Mouse (Mus musculus) embryonic facial prominence, embryonic 11.5 days (tissue): ENCODE data around the gene Ikzf1. TPM values are rescaled to one million over a fixed set of nuclear protein-coding genes. Genes with fewer than 3 reads are reported as not detected.

Experiments
- polyA plus RNA-seq: library from polyadenylated mRNA; unstranded; fragments of >200 nt; fragmentation: Nextera tagmentation; extraction: Ambion mirVana; gene quantifications from 2 replicates; pipeline ENCODE4 v1.2.1, GENCODE M21; 2014

Gene Ikzf1
- polyA plus RNA-seq, 1 experiment from 2014 or later, result 3.4 TPM

Other genes starting within 250 kb of the Ikzf1 start
- 2.0 and 3.1 TPM in 2 replicates for gene Spata48, start 222.9 kb upstream of the Ikzf1 start, polyA plus RNA-seq
- gene Zpbp, start 222.6 kb upstream of the Ikzf1 start, polyA plus RNA-seq, result 0.60 and 0.79 TPM in 2 replicates
- gene 4930512M02Rik, start 57.2 kb upstream of the Ikzf1 start, polyA plus RNA-seq, result not detected in 2 replicates
- 103 and 119 TPM in 2 replicates for gene Fignl1, start 124.0 kb downstream of the Ikzf1 start, polyA plus RNA-seq
- gene Ddc, start 213.1 kb downstream of the Ikzf1 start, polyA plus RNA-seq, result 9.6 and 10.4 TPM in 2 replicates